Mouse (Mus musculus): ENCODE measurements around the gene Aifm2. TPM values are rescaled to one million over a fixed set of nuclear protein-coding genes. Genes with fewer than 3 reads are reported as not detected.
A peak's percentile ranks its signal among the peaks of the same experiment; 100 is the strongest.

The Aifm2 gene
- polyA plus RNA-seq, 1 experiment from 2014 or later, result 12.8 TPM

- 43% methylated on average over 3 of the region's 3 CpGs for whole genome bisulfite sequencing
- Histone ChIP-seq H3K4me2 (ENCODE audit: low read depth, low read length) (no peak overlapping the region), H3K9me3 (ENCODE audit: control insufficient read depth, low read length) (no peaks in the 10 kb centered on the region), H3K9ac (replicated peaks; ENCODE audit: low read depth, low read length) (no peak overlapping the region), H3K4me3 (ENCODE audit: low read depth, low read length) (no peak overlapping the region), H3K4me1 (ENCODE audit: control insufficient read depth, insufficient read depth, low read length) (no peaks in the 10 kb centered on the region), H3K27ac (ENCODE audit: low read depth, low read length) (no peak overlapping the region), H3K36me3 (ENCODE audit: control insufficient read depth, insufficient read depth, low read length) (peaks cover 15% of the 10 kb centered on the region; the same call in 1 of the 2 replicates), H3K27me3 (ENCODE audit: control insufficient read depth, insufficient read depth, low read length) (no peaks in the 10 kb centered on the region)
- ATAC-seq (ENCODE audit: low read depth), result no peak
These were observed 19.3 kb downstream of the Aifm2 start for GRCm38 (mm10) chr10:61734377-61734776.

GRCm38 (mm10) chr10:61736671-61737078 lies 21.6 kb downstream of the Aifm2 start:
- H3K9ac ChIP-seq (replicated peaks; ENCODE audit: low read depth, low read length), result no peak overlapping the region
- H3K9me3 ChIP-seq (ENCODE audit: control insufficient read depth, low read length), result no peaks in the 10 kb centered on the region
- H3K4me3 ChIP-seq (ENCODE audit: low read depth, low read length), result no peak overlapping the region
- H3K27ac ChIP-seq (ENCODE audit: low read depth, low read length), result no peak overlapping the region
- no peaks in the 10 kb centered on the region for H3K4me1 ChIP-seq (ENCODE audit: control insufficient read depth, insufficient read depth, low read length)
- ATAC-seq (ENCODE audit: low read depth), result no peak
- H3K27me3 ChIP-seq (ENCODE audit: control insufficient read depth, insufficient read depth, low read length), result no peaks in the 10 kb centered on the region
- 75% methylated on average over 10 of the region's 10 CpGs for WGBS
- H3K4me2 ChIP-seq (ENCODE audit: low read depth, low read length), result no peak overlapping the region
- peaks cover 38% of the 10 kb centered on the region for H3K36me3 ChIP-seq (ENCODE audit: control insufficient read depth, insufficient read depth, low read length)

- H3K4me2 ChIP-seq (ENCODE audit: low read depth, low read length), result no peak overlapping the region
- peaks cover 46% of the 10 kb centered on the region for H3K36me3 ChIP-seq (ENCODE audit: control insufficient read depth, insufficient read depth, low read length)
- H3K27me3 ChIP-seq (ENCODE audit: control insufficient read depth, insufficient read depth, low read length), result no peaks in the 10 kb centered on the region
- H3K4me3 ChIP-seq (ENCODE audit: low read depth, low read length), result no peak overlapping the region
- whole genome bisulfite sequencing, result 96% methylated on average over 1 of the region's 1 CpGs
- no peak; the same call in 1 of the 2 replicates for ATAC-seq (ENCODE audit: low read depth)
- H3K4me1 ChIP-seq (ENCODE audit: control insufficient read depth, insufficient read depth, low read length), result no peaks in the 10 kb centered on the region
- no peak overlapping the region for H3K27ac ChIP-seq (ENCODE audit: low read depth, low read length)
- H3K9ac ChIP-seq (replicated peaks; ENCODE audit: low read depth, low read length), result no peak overlapping the region
- H3K9me3 ChIP-seq (ENCODE audit: control insufficient read depth, low read length), result no peaks in the 10 kb centered on the region
These were observed 22.5 kb downstream of the Aifm2 start for GRCm38 (mm10) chr10:61737537-61737936.

- 94% methylated on average over 4 of the region's 4 CpGs for WGBS
- Histone ChIP-seq H3K27ac (ENCODE audit: low read depth, low read length) (no peak overlapping the region), H3K36me3 (ENCODE audit: control insufficient read depth, insufficient read depth, low read length) (peaks cover 50% of the 10 kb centered on the region), H3K4me1 (ENCODE audit: control insufficient read depth, insufficient read depth, low read length) (no peaks in the 10 kb centered on the region), H3K4me3 (ENCODE audit: low read depth, low read length) (no peak overlapping the region), H3K9ac (replicated peaks; ENCODE audit: low read depth, low read length) (no peak overlapping the region), H3K9me3 (ENCODE audit: control insufficient read depth, low read length) (no peaks in the 10 kb centered on the region), H3K4me2 (ENCODE audit: low read depth, low read length) (no peak overlapping the region), H3K27me3 (ENCODE audit: control insufficient read depth, insufficient read depth, low read length) (no peaks in the 10 kb centered on the region)
- no peak for ATAC-seq (ENCODE audit: low read depth)
These were observed 23.1 kb downstream of the Aifm2 start for GRCm38 (mm10) chr10:61738126-61738525.

GRCm38 (mm10) chr10:61741306-61741705 lies 26.2 kb downstream of the Aifm2 start:
- Histone ChIP-seq H3K4me3 (ENCODE audit: low read depth, low read length) (no peak overlapping the region), H3K4me2 (ENCODE audit: low read depth, low read length) (no peak overlapping the region), H3K27me3 (ENCODE audit: control insufficient read depth, insufficient read depth, low read length) (no peaks in the 10 kb centered on the region), H3K4me1 (ENCODE audit: control insufficient read depth, insufficient read depth, low read length) (no peaks in the 10 kb centered on the region), H3K27ac (ENCODE audit: low read depth, low read length) (no peak overlapping the region), H3K9me3 (ENCODE audit: control insufficient read depth, low read length) (no peaks in the 10 kb centered on the region), H3K9ac (replicated peaks; ENCODE audit: low read depth, low read length) (no peak overlapping the region), H3K36me3 (ENCODE audit: control insufficient read depth, insufficient read depth, low read length) (peaks cover 68% of the 10 kb centered on the region)
- ATAC-seq (ENCODE audit: low read depth), result no peak
- 96% methylated on average over 1 of the region's 1 CpGs for whole genome bisulfite sequencing

- Histone ChIP-seq H3K27me3 (ENCODE audit: control insufficient read depth, insufficient read depth, low read length) (no peaks in the 10 kb centered on the region), H3K9me3 (ENCODE audit: control insufficient read depth, low read length) (no peaks in the 10 kb centered on the region), H3K4me2 (ENCODE audit: low read depth, low read length) (no peak overlapping the region), H3K36me3 (ENCODE audit: control insufficient read depth, insufficient read depth, low read length) (peaks cover 74% of the 10 kb centered on the region), H3K4me3 (ENCODE audit: low read depth, low read length) (no peak overlapping the region), H3K27ac (ENCODE audit: low read depth, low read length) (no peak overlapping the region), H3K9ac (replicated peaks; ENCODE audit: low read depth, low read length) (no peak overlapping the region), H3K4me1 (ENCODE audit: control insufficient read depth, insufficient read depth, low read length) (no peaks in the 10 kb centered on the region)
- 85% methylated on average over 4 of the region's 4 CpGs for WGBS
- no peak for ATAC-seq (ENCODE audit: low read depth)
These were observed 26.8 kb downstream of the Aifm2 start for GRCm38 (mm10) chr10:61741873-61742272.

GRCm38 (mm10) chr10:61742336-61742735 lies 27.3 kb downstream of the Aifm2 start:
- H3K9me3 ChIP-seq (ENCODE audit: control insufficient read depth, low read length), result no peaks in the 10 kb centered on the region
- peaks cover 78% of the 10 kb centered on the region for H3K36me3 ChIP-seq (ENCODE audit: control insufficient read depth, insufficient read depth, low read length)
- no peaks in the 10 kb centered on the region for H3K27me3 ChIP-seq (ENCODE audit: control insufficient read depth, insufficient read depth, low read length)
- H3K4me3 ChIP-seq (ENCODE audit: low read depth, low read length), result no peak overlapping the region
- H3K4me1 ChIP-seq (ENCODE audit: control insufficient read depth, insufficient read depth, low read length), result no peaks in the 10 kb centered on the region
- H3K27ac ChIP-seq (ENCODE audit: low read depth, low read length), result no peak overlapping the region
- WGBS, result 96% methylated on average over 8 of the region's 8 CpGs
- H3K9ac ChIP-seq (replicated peaks; ENCODE audit: low read depth, low read length), result no peak overlapping the region
- no peak for ATAC-seq (ENCODE audit: low read depth)
- no peak overlapping the region for H3K4me2 ChIP-seq (ENCODE audit: low read depth, low read length)

GRCm38 (mm10) chr10:61745133-61745532 lies 30.1 kb downstream of the Aifm2 start:
- H3K9ac ChIP-seq (replicated peaks; ENCODE audit: low read depth, low read length), result no peak overlapping the region
- H3K4me3 ChIP-seq (ENCODE audit: low read depth, low read length), result no peak overlapping the region
- no peak overlapping the region for H3K27ac ChIP-seq (ENCODE audit: low read depth, low read length)
- H3K36me3 ChIP-seq (ENCODE audit: control insufficient read depth, insufficient read depth, low read length), result peaks cover 77% of the 10 kb centered on the region
- no peak overlapping the region for H3K4me2 ChIP-seq (ENCODE audit: low read depth, low read length)
- H3K27me3 ChIP-seq (ENCODE audit: control insufficient read depth, insufficient read depth, low read length), result no peaks in the 10 kb centered on the region
- H3K9me3 ChIP-seq (ENCODE audit: control insufficient read depth, low read length), result no peaks in the 10 kb centered on the region
- ATAC-seq (ENCODE audit: low read depth), result no peak
- WGBS, result 90% methylated on average over 4 of the region's 4 CpGs
- no peaks in the 10 kb centered on the region for H3K4me1 ChIP-seq (ENCODE audit: control insufficient read depth, insufficient read depth, low read length)

- no peak overlapping the region for H3K9ac ChIP-seq (replicated peaks; ENCODE audit: low read depth, low read length)
- peaks cover 72% of the 10 kb centered on the region for H3K36me3 ChIP-seq (ENCODE audit: control insufficient read depth, insufficient read depth, low read length)
- peak; percentile 48; the same call in 1 of the 2 replicates for ATAC-seq (ENCODE audit: low read depth)
- WGBS, result 78% methylated on average over 13 of the region's 13 CpGs
- H3K4me2 ChIP-seq (ENCODE audit: low read depth, low read length), result no peak overlapping the region
- no peak overlapping the region for H3K4me3 ChIP-seq (ENCODE audit: low read depth, low read length)
- H3K9me3 ChIP-seq (ENCODE audit: control insufficient read depth, low read length), result no peaks in the 10 kb centered on the region
- H3K4me1 ChIP-seq (ENCODE audit: control insufficient read depth, insufficient read depth, low read length), result no peaks in the 10 kb centered on the region
- H3K27ac ChIP-seq (ENCODE audit: low read depth, low read length), result no peak overlapping the region
- H3K27me3 ChIP-seq (ENCODE audit: control insufficient read depth, insufficient read depth, low read length), result no peaks in the 10 kb centered on the region
These were observed 32.2 kb downstream of the Aifm2 start for GRCm38 (mm10) chr10:61747302-61747701.
